Mouse (Mus musculus) liver, embryonic 14.5 days (tissue): ENCODE measurements around the gene Dnm2. TPM values are rescaled to one million over a fixed set of nuclear protein-coding genes. Genes with fewer than 3 reads are reported as not detected.

Experiments used
- ATAC-seq: fragments of 200-750 bp; cut with Nextera tagmentation; 2 replicates; pipeline ENCODE4 v1.8.0; 2017; ENCODE audit warnings: moderate number of reproducible peaks, mild to moderate bottlenecking, moderate library complexity; ENCODE audit not compliant: insufficient read depth
- DNase-seq, 3 experiments: peaks; one replicate each; pipeline ENCODE4 v3.0.0-alpha.2; 2012 to 2013; ENCODE audit warnings: low read depth in 3 of 3, low spot score in 3 of 3
- H3K27ac ChIP-seq: fragments of 300-500 bp; sonication (generic); 2 replicates; pipeline ENCODE4 v1.5.1; 2014; ENCODE audit warnings: moderate library complexity, mild to moderate bottlenecking, control low read depth, inconsistent platforms
- H3K27me3 ChIP-seq: fragments of 300-500 bp; sonication (generic); 2 replicates; pipeline ENCODE4 v1.6.1; 2014; ENCODE audit warnings: mild to moderate bottlenecking, low read length, moderate library complexity; ENCODE audit not compliant: control insufficient read depth, insufficient read depth
- H3K36me3 ChIP-seq: fragments of 300-500 bp; sonication (generic); replicated peaks from 2 replicates; pipeline ENCODE4 v1.6.1; 2014; ENCODE audit warnings: low read depth; ENCODE audit not compliant: control insufficient read depth, insufficient read depth
- H3K4me1 ChIP-seq, 2 experiments: fragments of 200-500 bp in 1 of 2; fragments of 300-500 bp in 1 of 2; sonication (generic) in 1 of 2; replicated peaks; 2 replicates each; pipeline ENCODE4 v1.6.1; 2012 to 2014; ENCODE audit warnings: antibody characterized with exemption in 1 of 2, inconsistent platforms in 1 of 2, low read length in 1 of 2; ENCODE audit not compliant: control insufficient read depth in 2 of 2, insufficient read depth in 2 of 2
- H3K4me2 ChIP-seq: fragments of 300-500 bp; sonication (generic); 2 replicates; pipeline ENCODE4 v1.6.1; 2014; ENCODE audit warnings: low read depth, mild to moderate bottlenecking, control low read depth, moderate library complexity
- H3K4me3 ChIP-seq, 2 experiments: fragments of 200-500 bp in 1 of 2; fragments of 300-500 bp in 1 of 2; sonication (generic) in 1 of 2; 2 replicates each; pipeline ENCODE4 v1.5.1; 2012 to 2014; ENCODE audit warnings: low read depth in 2 of 2, low read length in 2 of 2, mild to moderate bottlenecking in 2 of 2, control low read depth in 1 of 2, inconsistent platforms in 1 of 2, moderate library complexity in 1 of 2; ENCODE audit not compliant: insufficient read depth in 1 of 2
- H3K9ac ChIP-seq: fragments of 300-500 bp; sonication (generic); replicated peaks from 2 replicates; pipeline ENCODE4 v1.6.1; 2014; ENCODE audit warnings: mild to moderate bottlenecking, control low read depth, moderate library complexity
- H3K9me3 ChIP-seq: fragments of 300-500 bp; sonication (generic); 2 replicates; pipeline ENCODE4 v1.6.1; 2016; ENCODE audit warnings: low read length, mixed read lengths; ENCODE audit not compliant: control insufficient read depth
- CTCF ChIP-seq: IDR thresholded peaks from 2 replicates; pipeline ENCODE4 v1.5.1; 2016; ENCODE audit warnings: antibody characterized with exemption, low read depth, control low read depth
- EP300 ChIP-seq: IDR thresholded peaks from 2 replicates; pipeline ENCODE4 v1.6.1; 2016; ENCODE audit warnings: antibody characterized with exemption, low read depth
- WGBS: fragments of 180-500 bp; shearing (Covaris S2); extraction: QIAGEN DNeasy Blood & Tissue Kit; methylation state at CpG from one replicate; pipeline ENCODE4 v1.1.7; 2014; ENCODE audit not compliant: insufficient replicate concordance; 5-methylcytosine and 5-hydroxymethylcytosine counted together
- polyA plus RNA-seq, 2 experiments: library from polyadenylated mRNA; depleted of rRNA in 1 of 2; stranded (reverse) in 1 of 2; unstranded in 1 of 2; fragments of >200 nt; fragmentation: Nextera tagmentation in 1 of 2; extraction: Ambion mirVana in 1 of 2; gene quantifications; 2 replicates each; pipeline versions ENCODE4 v1.2.1 to v1.2.3; 2012 to 2014

The Dnm2 gene
- polyA plus RNA-seq, 2 experiments, result 31.6 to 36.8 TPM

DNA sequence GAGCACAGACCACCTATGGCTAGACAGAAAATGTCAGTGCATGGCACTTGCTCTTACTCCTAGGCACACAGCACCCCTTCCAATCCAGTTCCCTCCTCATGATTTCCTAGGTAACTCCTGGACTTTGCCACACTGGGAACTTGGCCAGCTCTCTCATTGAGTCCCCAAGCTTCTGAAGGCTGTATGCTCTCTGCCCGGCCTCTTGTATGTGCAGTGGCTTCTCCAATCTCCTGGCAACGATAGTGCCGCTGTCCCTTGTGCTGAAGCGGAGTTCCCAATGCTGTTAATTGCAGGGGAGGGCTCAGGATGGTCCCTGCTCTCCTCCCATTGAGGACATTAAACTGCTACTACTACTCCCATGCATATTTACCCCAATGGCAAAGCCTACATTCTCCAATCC, 16.8 kb upstream of the Dnm2 start:
- ATAC-seq, result no peak
- TF ChIP-seq EP300 (no peak), CTCF (no peak)

GRCm38 (mm10) chr9:21408624-21409023, 16.1 kb upstream of the Dnm2 start:
- Histone ChIP-seq H3K9me3 (no peaks in the 10 kb centered on the region), H3K27ac (no peak overlapping the region), H3K9ac (no peak overlapping the region), H3K4me3 (no peak overlapping the region), H3K4me1 (peaks cover 5 to 8% of the 10 kb centered on the region in 2 experiments), H3K36me3 (peaks cover 18% of the 10 kb centered on the region), H3K4me2 (no peak overlapping the region), H3K27me3 (no peaks in the 10 kb centered on the region)
- ATAC-seq, result no peak
- TF ChIP-seq EP300 (no peak), CTCF (no peak)
- no peak for DNase-seq
- WGBS, result 58% methylated on average over 7 of the region's 7 CpGs

More for the DNA sequence above, 16.8 kb upstream of the Dnm2 start:
- Histone ChIP-seq H3K4me1 (peaks cover 5 to 8% of the 10 kb centered on the region in 2 experiments), H3K4me2 (no peak overlapping the region), H3K27ac (no peak overlapping the region), H3K9me3 (no peaks in the 10 kb centered on the region), H3K27me3 (no peaks in the 10 kb centered on the region), H3K36me3 (peaks cover 18% of the 10 kb centered on the region), H3K4me3 (no peak overlapping the region), H3K9ac (no peak overlapping the region)
- WGBS, result 19% methylated on average over 4 of the region's 4 CpGs
- DNase-seq, result no peak

DNA sequence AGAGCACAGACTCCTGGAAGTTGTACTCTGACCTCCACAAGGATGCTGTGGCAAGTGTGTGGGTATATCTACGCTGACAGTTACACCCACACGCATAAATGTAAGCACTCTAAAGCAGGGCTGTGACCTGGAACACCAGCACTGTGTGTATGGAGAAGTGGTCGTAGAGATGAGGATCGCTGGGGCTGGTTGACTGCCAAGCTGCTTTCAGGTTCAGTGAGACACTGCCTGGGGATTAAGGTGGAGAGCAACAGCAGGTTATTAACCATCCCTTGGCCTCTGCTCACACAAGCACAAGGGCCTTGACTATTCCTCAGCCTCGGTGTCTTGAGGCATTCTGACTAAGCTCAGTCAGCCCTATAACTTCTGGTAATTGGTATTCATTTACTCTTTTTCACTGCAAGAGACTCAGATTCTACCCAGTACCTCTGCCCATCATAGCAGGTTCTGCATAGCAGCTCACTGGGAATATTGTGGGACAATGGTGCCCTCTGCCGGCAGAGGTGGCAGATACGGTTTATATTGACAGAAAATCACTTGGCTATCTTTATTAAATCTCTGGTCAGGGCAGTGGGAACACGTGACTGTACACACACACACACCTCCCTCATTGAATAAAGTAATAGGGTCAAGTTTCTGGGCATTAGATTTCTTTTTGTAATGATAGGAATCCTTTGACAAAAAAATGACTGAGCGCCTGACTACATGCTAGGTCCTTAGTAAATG, 15.0 kb upstream of the Dnm2 start:
- peaks cover 9% of the 10 kb centered on the region for H3K36me3 ChIP-seq
- no peak overlapping the region for H3K27ac ChIP-seq
- DNase-seq, result peak; percentile 53 to 74 (median 61)
- no peaks in the 10 kb centered on the region for H3K27me3 ChIP-seq
- no peak overlapping the region for H3K9ac ChIP-seq
- no peak for ATAC-seq
- no peaks in the 10 kb centered on the region for H3K9me3 ChIP-seq
- peaks cover 5 to 8% of the 10 kb centered on the region in 2 experiments for H3K4me1 ChIP-seq
- no peak overlapping the region for H3K4me3 ChIP-seq
- WGBS, result 31% methylated on average over 9 of the region's 9 CpGs
- no peak overlapping the region for H3K4me2 ChIP-seq
- TF ChIP-seq EP300, result no peak
- peak; percentile 81 for TF ChIP-seq CTCF

DNA sequence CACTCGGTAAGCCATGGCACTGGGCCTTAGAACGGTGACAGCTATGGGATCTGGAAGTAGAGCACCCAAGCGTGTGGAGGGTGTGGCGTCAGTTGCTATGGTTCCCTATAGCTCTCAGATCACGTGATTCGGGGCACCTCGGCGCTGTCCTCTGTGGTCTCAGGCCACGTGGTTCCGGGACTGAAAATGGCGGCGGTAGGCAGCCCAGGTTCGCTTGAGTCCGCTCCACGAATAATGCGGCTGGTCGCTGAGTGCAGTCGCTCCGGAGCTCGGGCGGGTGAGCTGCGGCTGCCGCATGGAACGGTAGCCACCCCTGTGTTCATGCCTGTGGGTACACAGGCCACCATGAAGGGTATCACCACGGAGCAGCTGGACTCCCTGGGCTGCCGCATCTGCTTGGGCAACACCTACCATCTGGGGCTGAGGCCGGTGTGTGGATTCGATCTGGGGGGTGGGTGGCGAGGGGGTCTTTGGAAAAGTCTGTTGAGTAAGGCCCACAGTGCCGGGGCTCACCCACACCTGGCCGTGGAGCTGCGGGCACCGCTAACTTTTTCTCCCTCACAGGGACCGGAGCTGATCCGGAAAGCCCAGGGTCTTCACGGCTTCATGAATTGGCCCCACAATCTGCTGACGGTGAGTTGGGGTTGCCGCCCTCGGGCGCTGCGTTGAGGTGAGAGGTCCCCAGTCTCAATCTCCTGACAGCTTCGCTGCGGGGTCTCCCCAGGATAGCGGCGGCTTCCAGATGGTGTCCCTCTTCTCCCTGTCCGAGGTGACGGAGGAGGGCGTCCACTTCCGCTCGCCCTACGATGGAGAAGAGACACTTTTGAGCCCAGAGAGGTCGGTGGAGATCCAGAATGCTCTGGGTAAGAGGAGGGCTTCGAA, 12.8 kb upstream of the Dnm2 start, which contains the start of gene Qtrt1:
Gene Qtrt1 (plus strand): TSS at position 169 of the 882 bp plus-strand sequence.
- H3K27me3 ChIP-seq, result no peaks in the 10 kb centered on the region
- H3K4me3 ChIP-seq, result peak within 1 kb of the TSS; percentile 77 to 82
- TF ChIP-seq EP300 (no peak), CTCF (no peak)
- H3K4me2 ChIP-seq, result peak within 1 kb of the TSS; percentile 96
- peak; percentile 92 for ATAC-seq
- no peaks in the 10 kb centered on the region; the same call in 1 of the 2 replicates for H3K36me3 ChIP-seq
- H3K4me1 ChIP-seq, result peaks cover 5 to 8% of the 10 kb centered on the region in 2 experiments
- under 1% methylated on average over 53 of the region's 53 CpGs for WGBS
- peak within 1 kb of the TSS; percentile 85 for H3K9ac ChIP-seq
- DNase-seq, result peak; percentile 86 to 92 (median 88)
- no peaks in the 10 kb centered on the region for H3K9me3 ChIP-seq
- H3K27ac ChIP-seq, result peak within 1 kb of the TSS; percentile 40; the same call in 1 of the 2 replicates

DNA sequence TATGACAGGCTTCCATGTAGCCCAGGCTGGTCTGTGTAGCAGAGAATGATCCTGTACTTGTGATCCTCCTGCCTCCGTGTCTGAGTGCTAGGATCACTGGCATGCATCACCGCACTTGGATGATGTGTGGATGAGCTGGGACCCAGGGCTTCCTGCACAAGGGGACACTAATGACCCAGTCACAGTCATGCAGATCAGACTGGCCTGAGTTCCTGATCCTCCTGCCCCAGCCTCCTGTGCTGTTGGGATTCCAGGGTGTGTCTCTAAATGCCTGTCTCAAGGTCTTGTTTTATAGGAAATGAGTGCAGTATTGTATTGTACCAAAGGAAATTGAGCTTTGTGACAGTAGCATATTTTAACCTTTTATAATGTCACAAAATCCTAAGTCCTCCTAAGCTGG, 6.8 kb upstream of the Dnm2 start:
- no peak overlapping the region for H3K4me2 ChIP-seq

More for the DNA sequence above, 6.8 kb upstream of the Dnm2 start:
- TF ChIP-seq CTCF, result no peak
- TF ChIP-seq EP300, result no peak
- ATAC-seq (no peak), DNase-seq (no peak)
- Histone ChIP-seq H3K36me3 (peaks cover 10% of the 10 kb centered on the region), H3K9ac (no peak overlapping the region), H3K9me3 (no peaks in the 10 kb centered on the region), H3K27ac (no peak overlapping the region), H3K27me3 (no peaks in the 10 kb centered on the region), H3K4me3 (no peak overlapping the region), H3K4me1 (peaks cover 0 to 3% of the 10 kb centered on the region in 2 experiments; a peak in 2 of 4 replicates)
- WGBS, result 77% methylated on average over 2 of the region's 2 CpGs
